Mouse (Mus musculus): ENCODE results near the gene Slc2a1.

Slc2a1 gene

DNA sequence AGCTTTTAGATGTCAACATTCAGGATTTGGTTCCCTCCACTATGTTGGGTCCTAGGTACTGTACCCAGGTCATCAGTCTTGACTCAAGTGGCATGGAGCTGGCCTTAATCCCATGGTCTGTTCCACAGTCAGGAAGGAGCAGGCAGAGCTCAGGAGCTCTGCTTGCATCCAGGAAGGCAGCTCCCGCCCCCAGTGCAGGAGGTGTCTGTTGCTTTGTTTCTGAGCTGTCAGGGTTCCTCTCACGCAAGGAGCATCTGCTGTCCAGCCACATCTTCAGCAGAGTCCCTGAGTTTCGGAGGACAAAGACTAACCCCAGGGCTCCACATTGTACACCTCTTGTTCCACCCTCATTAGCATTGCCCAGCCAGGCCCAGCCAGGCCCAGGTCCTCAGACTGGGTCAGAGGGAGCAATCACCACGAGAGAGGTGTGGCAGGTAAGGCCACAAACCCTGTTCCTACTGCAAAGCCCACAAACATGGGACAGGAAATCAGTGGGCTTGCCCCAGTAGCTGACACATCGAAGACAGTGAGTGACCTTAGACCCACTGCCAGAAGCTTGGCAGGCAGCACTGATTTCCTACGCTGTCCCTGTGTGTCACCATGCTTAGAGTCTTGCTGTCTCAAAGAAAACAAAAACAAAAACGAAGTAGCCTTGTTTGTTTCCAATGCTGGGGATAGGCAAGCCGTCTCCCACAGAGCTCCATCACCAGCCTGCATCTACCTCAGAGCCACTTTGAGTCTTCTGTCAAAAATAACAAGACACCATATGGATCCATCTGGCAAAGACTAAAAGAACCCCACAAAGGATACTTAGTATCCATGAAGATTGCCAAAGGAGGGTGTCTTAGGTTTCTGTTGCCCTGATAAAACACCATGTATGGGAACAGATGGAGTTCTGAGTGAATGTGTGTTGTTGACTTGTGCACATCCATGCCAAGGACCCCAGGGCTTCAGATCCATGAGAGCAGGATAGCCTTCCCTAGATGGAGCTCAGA is 10.0 kb upstream of the Slc2a1 start:
- no peak for DNase-seq

DNA sequence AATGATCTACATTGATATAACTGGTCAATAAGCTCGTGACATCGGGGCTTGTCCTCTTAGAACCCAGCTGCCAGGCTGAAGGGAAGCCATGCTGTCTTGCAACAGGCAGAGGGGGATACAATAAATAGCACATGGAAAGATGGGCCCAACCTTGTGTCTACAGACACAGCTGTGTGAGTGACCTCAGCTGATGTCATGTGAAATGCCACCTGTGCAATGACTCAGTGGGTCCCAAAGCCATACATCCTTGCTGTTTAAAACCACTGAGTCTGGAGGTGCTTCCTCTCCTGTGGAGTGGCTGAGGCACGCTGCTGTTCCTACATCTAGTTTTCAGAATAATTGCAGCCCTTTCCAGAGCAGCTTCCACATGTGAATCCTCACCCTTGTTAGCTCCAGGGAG is 7.1 kb upstream of the Slc2a1 start:
- no peak for DNase-seq

DNA sequence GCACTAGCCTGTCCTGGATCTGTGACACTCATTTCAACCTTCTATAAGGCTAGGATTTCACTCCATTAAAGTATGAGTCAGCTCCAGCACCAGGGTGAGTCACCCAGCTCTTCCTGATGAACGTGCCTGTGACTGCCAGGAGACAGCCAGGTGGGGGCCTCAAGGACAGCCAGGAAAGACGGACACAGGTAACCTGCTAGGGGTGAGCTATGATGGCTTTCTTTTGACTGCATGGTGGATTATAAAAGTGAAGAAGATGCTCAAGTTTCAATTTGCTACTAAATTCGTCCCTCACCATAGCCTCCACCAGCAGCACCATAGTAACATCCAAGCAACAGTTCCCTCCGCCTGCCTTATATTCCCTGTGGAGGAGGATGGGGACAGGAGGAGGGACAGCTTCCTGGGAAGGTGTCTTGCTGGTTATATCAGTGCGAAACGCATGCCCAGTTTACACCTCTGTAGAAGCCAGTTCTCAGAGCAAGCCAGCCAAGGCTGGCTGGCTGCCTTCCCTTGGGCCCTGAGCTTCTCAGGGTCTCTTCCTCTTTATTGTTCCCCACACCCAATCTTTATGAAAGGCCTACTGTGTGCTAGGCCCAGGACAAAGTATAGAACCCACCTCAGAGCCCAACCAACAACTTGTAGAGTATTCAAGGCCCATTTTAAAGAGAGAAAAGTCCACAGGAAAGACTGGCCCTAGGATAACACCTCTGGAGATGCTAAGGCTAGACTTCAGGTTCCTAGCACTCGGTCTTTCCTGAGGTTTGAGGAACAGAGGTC is 6.0 kb upstream of the Slc2a1 start:
- no peak for DNase-seq

GRCm38 (mm10) chr4:119104847-119105246 is 3.7 kb upstream of the Slc2a1 start:
- no peak for DNase-seq

DNA sequence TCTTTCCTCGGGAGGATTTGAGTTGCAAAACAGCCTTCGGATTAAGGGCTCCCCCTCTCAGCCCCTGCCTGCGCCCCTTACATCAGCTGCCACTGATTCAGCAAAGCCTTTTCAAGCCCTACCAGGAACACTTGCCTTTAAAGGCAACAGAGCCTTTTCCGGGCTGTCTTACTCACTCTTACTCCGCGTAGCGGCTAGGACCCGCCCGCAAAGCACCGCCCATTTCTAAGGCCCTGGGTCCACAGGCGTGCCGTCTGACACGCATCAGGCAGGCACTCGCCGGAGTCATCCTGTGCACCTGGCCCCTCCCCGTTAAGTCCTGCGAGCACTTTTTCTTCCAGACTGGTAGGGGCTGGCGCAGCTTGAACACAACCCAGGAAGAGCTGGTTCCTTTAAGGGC is 2.8 kb upstream of the Slc2a1 start:
- DNase-seq = peak; percentile 34 to 42

DNA sequence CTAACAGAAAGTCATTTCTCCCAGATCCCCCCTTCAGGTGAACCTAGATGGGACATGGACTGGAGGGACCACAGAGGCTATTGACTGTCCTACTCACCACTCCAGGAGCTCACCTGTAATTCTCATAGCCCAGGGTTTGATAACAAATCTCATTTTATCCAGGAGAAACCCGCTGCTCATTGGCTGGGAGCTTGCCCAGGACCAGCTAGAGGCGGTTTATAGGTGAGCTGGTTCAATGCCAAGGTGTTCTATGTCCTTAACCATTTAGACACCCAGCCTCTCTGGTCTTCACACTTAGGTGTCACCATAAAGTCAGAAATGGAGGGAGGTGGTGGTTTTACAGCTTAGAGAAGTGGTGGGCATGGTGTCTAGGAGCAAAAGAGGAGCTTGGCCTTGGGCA is 644 bp upstream of the Slc2a1 start:
- DNase-seq = peak in 1 of 2 experiments; percentile 38

DNA sequence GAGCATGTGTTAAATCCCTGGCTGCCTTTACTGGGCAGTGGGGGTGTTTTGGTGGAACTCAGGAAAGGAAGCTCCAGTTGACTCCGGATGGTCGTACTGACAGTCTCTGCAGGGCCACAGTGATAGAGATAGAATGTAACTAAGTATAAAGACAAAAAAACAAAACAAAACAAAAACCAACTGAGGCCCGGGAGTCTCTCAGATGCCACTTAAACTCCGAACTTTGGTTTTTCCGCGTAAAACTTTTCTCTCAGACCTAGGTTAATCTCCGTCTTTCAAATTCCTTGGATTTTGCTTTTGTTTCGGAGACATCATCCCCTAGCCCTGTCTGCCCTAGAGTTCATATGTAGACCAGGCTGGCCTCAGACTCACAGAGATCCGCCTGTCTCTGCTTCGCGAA is 1.1 kb downstream of the Slc2a1 start:
- no peak for DNase-seq

DNA sequence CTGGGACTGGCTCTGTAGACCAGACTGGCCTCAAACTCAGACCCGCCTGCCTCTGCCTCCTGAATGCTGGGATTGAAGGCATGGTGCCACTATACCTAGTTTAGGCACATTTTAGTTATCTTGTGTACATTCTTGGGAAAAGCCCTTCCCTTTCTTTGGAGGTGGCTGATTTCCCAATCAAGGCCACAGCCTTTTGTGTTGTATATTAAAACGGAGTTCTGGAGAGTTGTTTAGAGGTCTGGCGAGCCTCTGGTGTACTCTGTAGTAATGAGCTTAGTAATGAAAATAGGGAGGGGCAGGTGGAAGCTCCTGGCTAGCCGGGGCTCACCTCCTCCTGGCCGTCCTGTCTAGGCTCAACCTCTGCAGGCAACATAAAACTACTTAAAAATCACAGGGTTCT is 2.0 kb downstream of the Slc2a1 start:
- no peak for DNase-seq

DNA sequence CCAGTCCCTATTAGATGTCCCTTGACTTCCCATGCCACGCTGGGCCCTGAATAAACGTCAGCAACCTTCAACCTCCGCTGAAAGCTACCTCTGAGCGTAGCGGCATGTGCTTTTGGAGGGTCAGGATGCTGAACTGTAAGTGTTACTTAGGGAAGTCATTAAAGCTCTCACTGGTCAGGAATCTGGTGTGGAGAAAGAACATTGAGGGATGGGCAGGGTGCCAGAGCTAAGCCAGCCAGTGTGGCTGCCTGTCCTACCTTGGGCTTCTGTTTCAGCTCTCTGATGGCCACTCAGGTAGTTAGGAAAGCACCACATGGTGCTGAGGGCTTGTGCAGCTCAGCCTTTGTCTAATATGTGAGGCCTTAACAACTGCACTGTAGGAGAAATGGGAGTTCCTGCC is 2.9 kb downstream of the Slc2a1 start:
- DNase-seq = no peak

- peak in 1 of 2 experiments; percentile 39 for DNase-seq
Observed at GRCm38 (mm10) chr4:119112256-119112885, 3.9 kb downstream of the Slc2a1 start.

DNA sequence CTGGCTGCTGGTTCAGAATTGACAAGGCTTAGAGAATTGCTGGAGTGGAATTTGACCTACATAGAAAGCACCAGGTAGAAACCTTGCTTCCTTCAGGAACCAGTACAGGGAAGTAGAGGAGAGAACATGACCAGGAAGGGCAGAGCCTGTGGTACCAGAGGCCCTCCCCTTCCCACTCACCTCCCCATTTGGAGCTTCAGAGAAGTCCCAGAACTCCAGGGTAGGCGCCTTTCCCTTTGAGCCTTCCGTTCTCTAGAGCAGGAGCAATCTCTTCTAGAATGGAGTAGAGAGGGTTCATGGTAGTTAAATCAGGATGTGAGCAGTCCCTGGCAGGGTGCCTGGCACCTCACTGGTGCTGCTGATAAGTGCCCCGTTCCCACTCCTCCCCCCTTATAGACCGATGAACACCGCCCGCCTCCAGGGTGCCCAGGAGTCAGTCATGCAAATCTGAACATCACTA is 7.1 kb downstream of the Slc2a1 start:
- DNase-seq = no peak

DNA sequence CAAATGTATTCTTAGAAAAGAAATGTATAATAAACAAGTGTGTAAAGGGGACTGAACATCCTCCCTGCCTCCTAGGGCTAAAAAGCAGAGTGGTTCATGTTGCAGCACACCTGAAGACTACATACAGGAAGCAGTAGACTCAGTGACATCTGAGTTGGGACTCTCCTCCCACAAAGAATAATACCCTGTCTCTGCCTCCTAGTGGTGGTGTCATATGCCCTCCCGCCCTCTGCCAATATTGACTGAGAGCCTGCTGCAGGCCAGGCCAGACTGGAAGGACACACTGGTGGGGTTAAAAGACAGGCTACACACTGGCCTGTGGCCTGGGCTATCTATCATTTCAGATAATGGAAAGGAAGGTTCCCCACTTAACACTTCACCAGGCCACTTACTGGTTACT is 7.8 kb downstream of the Slc2a1 start:
- no peak for DNase-seq

- no peak for DNase-seq
Observed at GRCm38 (mm10) chr4:119117571-119117970, 9.1 kb downstream of the Slc2a1 start.

GRCm38 (mm10) chr4:119118659-119119077 is 10.2 kb downstream of the Slc2a1 start:
- DNase-seq = no peak

GRCm38 (mm10) chr4:119119354-119119753 is 10.8 kb downstream of the Slc2a1 start:
- no peak for DNase-seq

DNA sequence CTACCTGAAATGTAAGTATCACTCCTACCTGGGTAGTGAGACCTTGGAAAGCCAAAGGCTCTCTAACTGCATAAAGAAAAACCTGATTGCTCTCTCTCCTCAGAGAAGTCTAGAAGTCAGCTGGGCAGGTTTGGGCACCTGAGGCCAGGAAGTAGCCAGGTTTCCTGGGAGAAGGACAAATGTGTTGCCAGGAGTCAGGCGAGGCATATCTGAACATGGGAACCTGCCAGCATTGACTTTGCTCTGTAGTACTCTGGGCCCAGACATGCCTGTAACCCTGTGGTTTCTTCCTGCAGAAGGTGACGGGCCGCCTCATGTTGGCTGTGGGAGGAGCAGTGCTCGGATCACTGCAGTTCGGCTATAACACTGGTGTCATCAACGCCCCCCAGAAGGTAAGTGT is 11.6 kb downstream of the Slc2a1 start:
- DNase-seq = no peak

GRCm38 (mm10) chr4:119121249-119121648 is 12.7 kb downstream of the Slc2a1 start:
- peak in 1 of 2 experiments; percentile 58 for DNase-seq

- no peak for DNase-seq
Observed at GRCm38 (mm10) chr4:119124771-119125273, 16.3 kb downstream of the Slc2a1 start.

DNA sequence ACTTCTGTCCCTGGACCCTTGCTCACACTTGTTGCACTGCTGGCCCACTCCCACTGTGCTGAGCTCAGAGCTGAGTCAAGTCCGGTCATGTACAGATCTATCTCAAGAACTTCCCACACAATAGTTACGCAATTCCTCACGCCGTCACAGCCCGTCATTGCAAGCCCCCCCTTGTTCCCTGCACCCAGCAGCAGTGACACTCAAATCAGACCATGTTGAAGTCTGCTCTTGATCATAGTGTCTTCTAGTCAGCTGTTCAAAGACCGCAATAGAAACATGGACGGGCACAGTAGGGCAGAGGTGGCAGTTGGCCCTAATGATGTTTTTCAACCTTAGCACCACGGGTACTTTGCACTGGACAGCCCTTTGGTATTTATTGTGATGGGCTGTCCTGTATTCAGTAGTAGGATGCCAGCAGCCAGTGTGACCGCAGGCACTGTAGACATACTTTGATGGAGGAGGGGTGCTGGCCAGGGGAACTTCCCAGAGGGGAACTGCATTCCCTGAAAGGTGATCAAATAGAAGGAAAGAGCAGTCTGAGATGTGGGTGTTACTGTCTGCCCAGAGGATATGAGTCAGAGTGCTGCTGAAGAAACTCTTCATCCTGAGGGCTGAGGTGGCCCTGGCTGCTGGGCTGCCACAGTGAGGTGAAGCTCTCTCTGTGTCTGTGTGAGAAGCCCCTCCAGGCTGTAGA is 17.2 kb downstream of the Slc2a1 start:
- no peak for DNase-seq

GRCm38 (mm10) chr4:119127229-119127628 is 18.7 kb downstream of the Slc2a1 start:
- no peak for DNase-seq

GRCm38 (mm10) chr4:119128547-119128946 is 20.0 kb downstream of the Slc2a1 start:
- DNase-seq = no peak

- no peak for DNase-seq
Observed at GRCm38 (mm10) chr4:119129096-119129495, 20.6 kb downstream of the Slc2a1 start.
